In genomic region chr1:194742901-194743422, GRCm38 (mm10) we compare ENCODE assay signal across 12 mouse cellular contexts.
DNase-seq lines count a peak whose midpoint lies in the region; ATAC-seq and TF ChIP-seq lines count a peak whose summit lies in the region.
"Had no signal": no experiment of that assay in that cellular context is flagged by ENCODE, and none has a peak within 500 bp of the region (broad histone marks: within the 10 kb centered on the region; RNA-seq: fewer than 3 reads in every experiment).

No protein-coding gene starts in this region.

- H3K9me3 ChIP-seq in heart, embryonic 12.5 days (replicated peaks), result no peaks in the 10 kb centered on the region
- H3K9me3 ChIP-seq in heart, embryonic 10.5 days, result no peaks in the 10 kb centered on the region
- no peaks in the 10 kb centered on the region for H3K9me3 ChIP-seq in neural tube, embryonic 13.5 days
- H3K9me3 ChIP-seq in hindbrain, postnatal 0 days (ENCODE audit: low read length), result no peaks in the 10 kb centered on the region
- H3K9me3 ChIP-seq: limb, embryonic 15.5 days; midbrain, embryonic 12.5 days had no signal

- no peaks in the 10 kb centered on the region for H3K36me3 ChIP-seq in heart, embryonic 12.5 days
- no peaks in the 10 kb centered on the region for H3K36me3 ChIP-seq in heart, embryonic 10.5 days
- peaks cover 15% of the 10 kb centered on the region for H3K36me3 ChIP-seq in neural tube, embryonic 13.5 days
- no peaks in the 10 kb centered on the region for H3K36me3 ChIP-seq in hindbrain, postnatal 0 days (ENCODE audit: insufficient read depth, low read length)
- H3K36me3 ChIP-seq: limb, embryonic 15.5 days; midbrain, embryonic 12.5 days had no signal

- H3K4me2 ChIP-seq in heart, embryonic 12.5 days, result no peak overlapping the region
- no peak overlapping the region for H3K4me2 ChIP-seq in neural tube, embryonic 13.5 days
- no peak overlapping the region for H3K4me2 ChIP-seq in hindbrain, postnatal 0 days (ENCODE audit: low read depth, low read length)
- H3K4me2 ChIP-seq: limb, embryonic 15.5 days; midbrain, embryonic 12.5 days had no signal

- ATAC-seq in heart, embryonic 12.5 days (ENCODE audit: insufficient number of reproducible peaks, low FRiP score), result no peak
- no peak for ATAC-seq in neural tube, embryonic 13.5 days (ENCODE audit: low read depth)
- ATAC-seq in hindbrain, postnatal 0 days, result no peak

- no peak overlapping the region for H3K9ac ChIP-seq in heart, embryonic 12.5 days
- no peak overlapping the region for H3K9ac ChIP-seq in neural tube, embryonic 13.5 days
- no peak overlapping the region for H3K9ac ChIP-seq in hindbrain, postnatal 0 days (replicated peaks; ENCODE audit: low read length)
- H3K9ac ChIP-seq: limb, embryonic 15.5 days; midbrain, embryonic 12.5 days had no signal

- H3K27me3 ChIP-seq in heart, embryonic 12.5 days (replicated peaks), result no peaks in the 10 kb centered on the region
- no peaks in the 10 kb centered on the region for H3K27me3 ChIP-seq in heart, embryonic 10.5 days (ENCODE audit: insufficient read depth, poor library complexity, severe bottlenecking)
- no peaks in the 10 kb centered on the region for H3K27me3 ChIP-seq in neural tube, embryonic 13.5 days
- H3K27me3 ChIP-seq in hindbrain, postnatal 0 days (ENCODE audit: insufficient read depth, low read length), result no peaks in the 10 kb centered on the region
- H3K27me3 ChIP-seq: limb, embryonic 15.5 days; midbrain, embryonic 12.5 days had no signal

- H3K4me3 ChIP-seq in heart, embryonic 12.5 days, result no peak overlapping the region
- no peak overlapping the region for H3K4me3 ChIP-seq in heart, embryonic 10.5 days
- H3K4me3 ChIP-seq in neural tube, embryonic 13.5 days, result no peak overlapping the region
- H3K4me3 ChIP-seq in hindbrain, postnatal 0 days (ENCODE audit: low read length), result no peak overlapping the region
- H3K4me3 ChIP-seq in olfactory bulb, adult 2 months (ENCODE audit: insufficient read depth, low read depth, low read length), result no peak overlapping the region
- H3K4me3 ChIP-seq: limb, embryonic 15.5 days; midbrain, embryonic 12.5 days had no signal

- TF ChIP-seq CTCF in hindbrain, postnatal 0 days (IDR thresholded peaks at IDR 0.05; ENCODE audit: low read depth), result no peak
- no peak for TF ChIP-seq CTCF in olfactory bulb, adult 2 months (IDR thresholded peaks at IDR 0.05; ENCODE audit: insufficient read depth, low read depth, low read length)

- H3K27ac ChIP-seq in heart, embryonic 12.5 days (ENCODE audit: poor library complexity, severe bottlenecking), result 0 out of 2 replicates have a peak overlapping the region, but pooled peaks have one; percentile 20
- H3K27ac ChIP-seq in heart, embryonic 10.5 days, result no peak overlapping the region
- H3K27ac ChIP-seq in neural tube, embryonic 13.5 days (replicated peaks), result 0 out of 2 replicates have a peak overlapping the region, but pooled peaks have one; percentile 14
- peak overlapping the region; percentile 58 for H3K27ac ChIP-seq in hindbrain, postnatal 0 days
- H3K27ac ChIP-seq in olfactory bulb, adult 2 months (ENCODE audit: insufficient read depth, low read depth, low read length), result peak overlapping the region; percentile 45; the same call in 1 of the 2 replicates
- H3K27ac ChIP-seq: limb, embryonic 15.5 days; midbrain, embryonic 12.5 days had no signal

- no peak for DNase-seq in heart, embryonic 10.5 days (ENCODE audit: low spot score)
- no peak for DNase-seq in neural tube, embryonic 10.5 days (ENCODE audit: extremely low spot score, low spot score)
- DNase-seq in hindbrain, postnatal 0 days (ENCODE audit: low spot score), result peak; percentile 33
- no peak for DNase-seq in kidney, adult 9 months
- no peak for DNase-seq in kidney, postnatal 4 days
- DNase-seq: gastrocnemius, postnatal 36 days; kidney, adult 11 months had no signal

- peaks cover 32% of the 10 kb centered on the region for H3K4me1 ChIP-seq in heart, embryonic 12.5 days (replicated peaks)
- peaks cover 18% of the 10 kb centered on the region for H3K4me1 ChIP-seq in heart, embryonic 10.5 days
- peaks cover 73% of the 10 kb centered on the region for H3K4me1 ChIP-seq in neural tube, embryonic 13.5 days (replicated peaks)
- peaks cover 19% of the 10 kb centered on the region for H3K4me1 ChIP-seq in hindbrain, postnatal 0 days (ENCODE audit: insufficient read depth, low read length)
- H3K4me1 ChIP-seq in olfactory bulb, adult 2 months (ENCODE audit: control insufficient read depth, insufficient read depth, low read length), result peaks cover 11% of the 10 kb centered on the region

- TF ChIP-seq POLR2A in olfactory bulb, adult 2 months (IDR thresholded peaks at IDR 0.05; ENCODE audit: insufficient read depth, low read depth, low read length), result no peak

- 17% methylated on average over 2 of the region's 2 CpGs for WGBS in heart, embryonic 12.5 days
- 40% methylated on average over 2 of the region's 2 CpGs for WGBS in heart, embryonic 10.5 days
- WGBS in neural tube, embryonic 13.5 days, result 33% methylated on average over 2 of the region's 2 CpGs
- WGBS in hindbrain, postnatal 0 days, result 18% methylated on average over 2 of the region's 2 CpGs
- WGBS in olfactory bulb, adult 2 months, result 68% methylated on average over 2 of the region's 2 CpGs
